Mouse (Mus musculus) left cerebral cortex, postnatal 36 days (tissue): Measurements from ENCODE around the gene Syna. TPM values are rescaled to one million over a fixed set of nuclear protein-coding genes. Genes with fewer than 3 reads are reported as not detected.

ENCODE experiments used
- DNase-seq, 2 experiments: peaks; one replicate each; pipeline ENCODE4 v3.0.0; 2021 to 2022; ENCODE audit warnings: low spot score in 2 of 2, mixed read lengths in 1 of 2
- intact Hi-C: fragments of 180-260 bp; cut with DNase I; formaldehyde crosslinking; loops from one replicate; pipeline ENCODE4 v1.15.1; 2025
- total RNA-seq, 2 experiments: library from RNA; stranded (reverse); gene quantifications; 2 replicates each; pipeline ENCODE4 v1.2.3; 2021

Syna gene
- total RNA-seq, 2 experiments from 2014 or later = 0.15 to 0.18 TPM

DNA sequence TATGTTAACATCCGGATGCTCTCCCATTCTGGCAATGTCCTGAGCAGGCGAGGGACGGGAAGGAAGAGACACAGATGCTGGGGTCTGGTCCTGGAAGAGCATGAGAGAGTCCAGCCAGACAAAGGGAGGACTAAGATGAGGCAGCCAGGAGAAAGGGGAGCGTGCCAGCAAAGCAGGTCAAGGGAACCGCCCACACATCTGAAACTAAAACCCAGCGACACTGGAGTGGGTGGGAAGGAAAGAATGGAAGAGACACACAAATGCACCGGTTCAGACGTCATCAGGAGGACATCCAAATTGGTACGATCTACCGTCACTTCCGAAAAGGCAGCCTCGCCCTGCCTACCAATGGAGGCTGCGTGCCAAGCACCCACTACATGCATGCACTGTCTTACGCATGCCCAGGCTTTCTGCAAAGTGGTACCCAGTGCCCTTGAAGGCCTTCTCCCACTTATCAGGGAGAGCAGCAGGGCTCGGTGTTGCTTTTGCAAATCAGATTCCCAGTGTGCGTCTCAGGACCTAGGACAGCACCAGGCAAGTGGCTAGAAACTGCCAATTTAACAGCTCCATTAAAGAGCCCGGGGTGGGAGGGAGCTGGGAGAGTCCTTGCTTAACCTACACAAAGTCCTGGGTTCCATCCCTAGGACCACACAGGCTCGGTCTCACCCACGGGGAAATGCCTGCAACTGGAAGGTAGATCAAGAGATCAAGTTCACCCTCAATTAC is 15.3 kb downstream of the Syna start:
- intact Hi-C loops = no loop called here
- DNase-seq = peak; percentile 59 to 74

DNA sequence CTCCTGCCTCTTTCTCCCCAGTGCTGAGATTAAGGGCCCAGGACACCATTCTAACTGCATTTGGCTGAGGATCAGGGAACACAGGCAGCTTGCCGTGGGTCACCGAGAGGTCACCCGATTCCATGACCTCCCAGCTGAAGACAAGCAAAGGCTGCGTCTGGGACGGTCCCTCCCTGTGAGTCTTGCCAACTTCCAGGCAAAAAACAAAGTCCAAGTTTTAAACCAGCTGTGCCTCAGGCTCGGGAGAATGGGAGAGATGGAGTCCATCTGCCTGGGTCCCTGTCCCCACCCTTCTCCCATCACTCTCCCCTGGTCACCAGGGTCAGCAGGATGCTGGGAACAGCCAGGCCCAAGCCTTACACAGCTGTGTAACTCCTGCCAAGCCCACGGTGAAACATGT is 18.3 kb downstream of the Syna start:
- intact Hi-C loops = no loop called here
- no peak for DNase-seq

DNA sequence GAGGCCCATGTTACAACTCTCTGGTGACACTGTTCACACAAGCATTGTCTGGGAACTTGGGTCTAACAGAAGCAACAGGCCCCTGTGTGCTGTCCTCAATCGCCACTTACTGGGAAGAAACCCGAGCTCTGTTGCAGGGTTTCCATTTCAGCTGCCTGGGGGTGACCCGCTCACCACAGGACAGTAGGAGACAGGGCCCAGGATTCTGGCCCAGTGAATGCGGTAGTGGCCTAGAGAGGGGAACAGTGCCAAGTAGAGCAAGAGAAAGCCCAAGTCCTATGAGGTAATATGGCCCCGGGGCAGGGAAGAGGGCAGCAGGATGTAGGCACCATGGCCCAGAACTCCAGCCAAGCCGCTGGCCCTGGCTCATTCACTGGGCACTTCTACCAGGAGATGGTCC is 19.1 kb downstream of the Syna start:
- intact Hi-C loops = no loop called here
- DNase-seq = no peak

DNA sequence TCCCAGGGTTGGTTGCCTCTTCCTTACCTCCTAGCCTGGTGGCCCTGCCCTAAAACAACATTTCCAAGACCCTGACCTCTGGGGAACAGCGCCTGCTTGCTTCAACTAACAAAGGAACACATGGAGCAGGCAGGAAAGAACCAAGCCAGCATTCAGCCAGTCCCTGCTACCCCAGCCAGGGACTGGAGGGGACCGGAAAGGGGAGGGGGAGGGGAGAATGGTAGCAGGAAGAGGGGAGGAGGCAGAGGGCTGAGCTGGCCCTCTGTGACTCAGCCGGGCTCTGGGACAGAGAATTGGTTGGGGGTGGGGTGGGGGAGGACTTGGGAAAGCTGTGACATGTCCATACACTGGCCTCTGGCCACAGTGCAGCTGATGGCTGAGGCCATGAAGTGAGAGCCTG is 20.1 kb downstream of the Syna start:
- DNase-seq = no peak

DNA sequence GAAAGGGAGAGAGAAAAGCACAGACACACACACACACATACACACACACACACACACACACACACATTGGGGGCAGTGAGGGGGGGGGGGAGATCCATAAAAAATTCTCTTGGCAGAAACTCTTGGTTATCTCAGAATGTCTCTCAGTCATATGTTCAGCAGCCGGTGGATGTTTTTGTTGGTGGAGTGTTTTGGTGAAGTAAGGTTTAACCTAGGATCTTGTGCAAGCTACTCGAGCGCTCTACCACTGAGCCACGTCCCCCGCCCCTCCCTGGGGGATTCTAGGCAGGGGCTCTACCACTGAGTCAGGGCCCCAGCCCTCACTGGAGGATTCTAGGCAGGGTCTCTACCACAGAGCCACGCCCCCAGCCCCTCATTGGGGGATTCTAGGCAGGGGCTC is 23.9 kb downstream of the Syna start:
- intact Hi-C loops = no loop called here
- DNase-seq = no peak

More for the DNA sequence above, 20.1 kb downstream of the Syna start:
- intact Hi-C loops = no loop called here

DNA sequence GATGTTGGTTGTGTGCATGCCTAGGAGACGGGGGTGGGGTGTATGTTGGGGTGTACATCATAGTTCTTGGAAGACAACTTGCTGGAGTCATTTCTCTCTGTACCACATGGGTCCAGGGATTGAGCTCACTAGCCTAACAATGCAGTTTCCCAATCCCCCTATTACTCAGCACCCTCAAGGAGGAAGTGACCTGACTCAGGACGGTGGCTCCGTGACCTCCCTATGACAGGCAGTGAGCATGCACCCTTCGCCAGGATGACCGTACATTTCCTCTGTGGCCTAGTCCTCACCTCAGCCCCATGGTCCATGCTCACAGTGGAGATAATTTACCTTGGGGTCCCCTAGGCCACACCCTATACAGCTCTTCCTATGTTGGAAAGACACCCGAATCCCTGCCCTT is 27.6 kb downstream of the Syna start:
- intact Hi-C loops = no loop called here
- DNase-seq = no peak

DNA sequence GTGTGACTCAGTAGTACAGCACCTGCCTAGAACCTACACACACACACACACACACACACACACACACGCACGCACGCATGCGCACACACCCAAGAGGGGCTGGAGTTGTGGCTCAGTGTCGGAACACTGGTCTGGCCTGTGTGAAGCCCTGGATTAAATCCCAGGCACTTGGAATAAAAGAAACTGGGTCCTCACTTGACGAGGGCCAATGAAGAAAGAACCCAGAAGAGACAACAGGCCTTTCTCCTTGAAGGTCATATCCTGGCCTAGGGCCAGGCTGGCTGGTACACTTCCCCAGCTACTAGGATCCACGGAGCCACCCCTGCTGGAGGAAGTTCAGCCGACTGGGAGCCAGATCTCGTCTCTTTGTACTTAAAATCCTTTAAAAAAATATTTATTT is 28.4 kb downstream of the Syna start:
- DNase-seq = no peak
- intact Hi-C loops = no loop called here

DNA sequence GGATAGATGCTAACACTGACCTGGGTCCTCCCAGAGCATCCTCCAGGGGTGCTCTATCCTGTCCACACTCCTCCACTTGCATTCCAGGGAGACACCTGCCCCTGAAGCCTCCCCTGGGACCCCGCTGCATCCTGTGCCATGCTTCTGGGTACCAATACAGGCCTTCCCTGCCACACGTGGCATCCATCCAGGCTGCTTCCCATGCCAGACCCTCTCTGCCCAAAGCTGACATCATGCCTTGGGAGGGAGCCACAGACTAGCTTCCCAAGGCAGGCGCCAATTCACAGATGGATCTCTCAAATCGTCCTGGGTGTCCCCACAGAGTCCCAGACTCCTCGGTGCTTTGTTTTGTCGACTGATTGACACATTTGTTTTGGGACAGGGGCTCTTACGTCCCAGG is 29.1 kb downstream of the Syna start:
- intact Hi-C loops = no loop called here
- DNase-seq = peak; percentile 51 to 66

DNA sequence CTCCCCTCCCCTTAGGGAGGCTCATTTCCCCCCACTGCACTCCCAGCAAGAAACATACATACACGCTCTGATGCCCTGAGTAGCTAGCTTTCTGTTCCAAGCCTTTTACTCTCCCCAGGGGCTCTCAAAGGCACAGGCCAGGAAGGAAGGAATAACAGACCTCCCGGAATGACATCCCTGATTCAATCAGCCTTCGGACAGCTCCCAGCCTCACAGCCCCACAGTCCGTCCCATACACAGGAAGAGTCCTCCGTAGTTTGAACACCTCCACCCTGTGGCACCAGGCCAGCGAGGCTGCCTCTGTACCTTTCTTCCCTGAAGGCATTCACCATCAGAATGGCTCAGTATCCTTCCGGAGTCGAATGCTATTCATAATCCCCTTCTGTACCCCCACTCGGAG is 31.5 kb downstream of the Syna start:
- DNase-seq = no peak
- intact Hi-C loops = no loop called here

DNA sequence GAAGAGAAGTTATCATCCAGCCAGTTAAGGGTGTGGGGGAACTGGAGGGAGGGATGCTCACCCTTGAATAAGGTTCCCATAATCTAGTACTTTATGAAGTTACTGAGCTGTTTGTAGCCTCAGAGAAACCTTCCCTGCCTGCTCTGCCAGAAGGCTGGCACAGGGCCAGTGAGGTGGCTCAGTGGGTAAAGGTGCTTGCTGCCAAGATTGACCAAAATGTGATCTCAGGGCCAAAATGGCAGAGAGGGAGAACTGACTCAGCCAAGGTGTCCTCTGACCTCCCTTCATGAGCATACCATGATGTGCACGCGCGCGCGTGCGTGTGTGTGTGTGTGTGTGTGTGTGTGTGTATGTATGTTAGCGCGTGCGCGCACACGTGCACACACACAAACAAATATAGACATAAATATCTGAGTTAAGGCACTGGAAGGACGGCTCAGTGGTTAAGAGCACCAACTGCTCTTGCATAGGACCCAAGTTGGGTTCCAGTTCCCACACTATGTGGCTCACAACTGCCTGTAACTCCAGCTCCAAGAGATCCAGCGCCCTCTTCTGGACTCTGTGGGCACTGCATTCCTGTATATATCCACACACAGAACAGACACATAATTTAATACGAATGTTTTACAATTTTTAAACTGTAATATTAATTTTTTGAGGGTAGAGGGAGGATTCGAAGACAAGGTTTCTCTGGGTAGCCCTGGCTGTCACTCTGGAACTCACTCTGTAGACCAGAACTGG is 33.8 kb downstream of the Syna start:
- intact Hi-C loops = no loop called here
- DNase-seq = no peak

DNA sequence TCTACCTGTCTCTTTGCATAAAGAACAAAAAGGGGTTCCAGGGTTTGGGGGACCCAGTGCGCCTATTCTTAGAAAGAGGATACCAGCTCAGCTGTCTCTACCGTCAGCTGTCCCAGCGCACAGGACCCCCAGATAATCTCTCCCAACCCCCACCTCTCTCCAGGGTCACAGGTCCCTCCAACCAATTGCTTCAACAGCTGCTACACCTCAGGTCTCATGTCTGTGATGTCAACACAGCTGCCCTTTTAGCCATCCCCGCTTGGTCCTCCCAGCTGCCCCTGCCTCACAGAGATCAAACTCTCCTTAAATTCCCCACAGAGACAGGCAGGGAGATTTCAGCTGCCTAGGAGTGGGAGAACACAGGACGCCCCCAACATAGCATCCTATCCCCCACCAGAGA is 36.2 kb downstream of the Syna start:
- DNase-seq = no peak
- intact Hi-C loops = no loop called here

DNA sequence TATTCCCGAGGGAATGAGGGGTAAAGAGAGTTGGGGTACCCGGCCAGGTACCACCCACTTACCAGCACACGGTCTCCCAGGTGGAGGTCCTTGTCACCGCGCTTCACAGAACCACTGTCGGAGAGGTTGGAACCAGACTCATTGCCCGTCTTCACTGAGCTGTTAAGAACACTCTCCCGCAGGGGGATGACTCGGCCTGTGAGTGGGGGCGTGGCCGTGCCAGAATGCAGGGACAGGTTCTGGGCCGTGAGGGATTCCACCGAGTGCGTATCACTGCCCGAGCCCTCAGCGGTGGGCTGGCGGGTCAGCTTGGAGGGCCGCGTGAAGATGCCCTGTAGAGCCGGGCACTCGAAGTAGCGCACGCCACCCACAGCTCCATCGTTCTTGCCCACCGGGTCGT is 37.4 kb downstream of the Syna start:
- DNase-seq = no peak
- intact Hi-C loops = no loop called here

DNA sequence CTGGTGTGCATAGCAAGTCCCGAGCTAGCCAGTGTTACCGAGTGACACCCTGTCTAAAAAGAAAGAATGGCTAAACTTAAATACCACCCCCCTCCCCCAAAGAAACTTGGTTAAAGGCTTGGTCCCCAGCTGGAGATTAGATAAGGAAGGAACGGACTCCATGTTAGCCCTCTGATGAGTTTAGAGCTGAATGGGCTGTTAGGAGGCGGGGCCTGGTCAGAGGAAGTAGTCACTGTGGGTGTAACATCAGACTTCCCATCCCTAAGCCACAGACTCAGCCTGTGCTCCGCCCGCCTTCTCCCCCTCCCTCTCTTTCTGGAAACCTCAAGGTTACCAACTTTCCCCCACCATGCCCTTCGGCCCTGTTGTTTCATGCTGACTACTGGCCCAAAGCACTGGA is 38.2 kb downstream of the Syna start:
- intact Hi-C loops = no loop called here

DNA sequence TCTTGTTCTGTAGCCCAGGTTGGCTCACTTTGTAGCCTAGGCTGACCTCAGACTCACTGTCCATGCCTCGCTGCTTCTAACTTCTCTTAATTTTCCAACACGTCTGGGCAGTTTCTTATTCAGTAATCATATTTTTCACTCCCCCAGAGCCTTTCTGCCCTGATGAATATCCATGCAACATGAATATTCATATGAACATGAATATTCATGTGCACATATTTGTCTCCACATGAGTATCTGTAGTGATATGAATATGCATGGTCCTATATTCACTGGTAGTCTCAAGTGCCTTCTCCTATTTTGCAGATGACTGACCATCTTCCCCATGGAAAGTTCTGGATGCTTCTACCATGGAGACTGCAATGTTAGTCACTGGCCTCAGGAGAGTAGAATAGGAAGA is 38.8 kb downstream of the Syna start:
- DNase-seq = no peak
- intact Hi-C loops = no loop called here

More for the DNA sequence above, 38.2 kb downstream of the Syna start:
- no peak for DNase-seq

DNA sequence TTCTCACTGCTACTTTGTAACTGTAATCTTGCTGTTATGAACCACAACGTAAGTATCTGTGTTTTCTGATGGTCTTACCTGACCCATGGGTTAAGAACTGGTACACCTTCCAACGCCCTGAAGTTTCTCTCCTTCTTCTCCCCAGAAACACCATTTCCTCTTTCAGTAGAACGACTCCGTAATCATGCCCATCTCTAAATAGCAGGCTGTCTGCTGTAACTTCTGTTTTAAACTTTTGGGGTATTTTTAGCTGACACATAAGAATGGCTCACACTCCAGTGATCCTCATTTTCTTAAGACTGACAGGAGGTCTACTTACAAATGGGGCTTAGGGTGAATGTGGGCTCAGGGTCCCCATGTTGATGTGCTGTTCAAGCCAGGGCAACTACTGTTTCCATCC is 39.9 kb downstream of the Syna start:
- intact Hi-C loops = no loop called here
- DNase-seq = no peak

DNA sequence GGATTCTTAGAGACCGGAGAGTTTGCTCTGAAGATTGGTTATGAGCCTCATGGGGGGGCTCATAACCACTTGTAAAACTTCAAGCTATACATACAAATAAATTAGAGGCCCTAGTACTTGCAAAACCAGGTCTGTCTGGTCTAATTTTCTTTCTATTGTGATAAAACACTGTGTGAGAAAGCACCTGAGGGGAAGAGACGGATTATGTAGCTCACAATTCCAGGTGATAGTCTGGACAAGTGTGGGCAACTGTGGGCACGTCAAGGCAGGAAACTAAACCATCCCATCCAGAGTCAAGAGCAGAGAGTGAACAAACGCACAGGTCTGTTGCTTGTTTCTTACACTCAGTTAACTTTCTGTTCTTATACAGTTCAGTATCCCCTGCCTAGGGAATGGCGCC is 40.5 kb downstream of the Syna start:
- DNase-seq = no peak
- intact Hi-C loops = no loop called here

DNA sequence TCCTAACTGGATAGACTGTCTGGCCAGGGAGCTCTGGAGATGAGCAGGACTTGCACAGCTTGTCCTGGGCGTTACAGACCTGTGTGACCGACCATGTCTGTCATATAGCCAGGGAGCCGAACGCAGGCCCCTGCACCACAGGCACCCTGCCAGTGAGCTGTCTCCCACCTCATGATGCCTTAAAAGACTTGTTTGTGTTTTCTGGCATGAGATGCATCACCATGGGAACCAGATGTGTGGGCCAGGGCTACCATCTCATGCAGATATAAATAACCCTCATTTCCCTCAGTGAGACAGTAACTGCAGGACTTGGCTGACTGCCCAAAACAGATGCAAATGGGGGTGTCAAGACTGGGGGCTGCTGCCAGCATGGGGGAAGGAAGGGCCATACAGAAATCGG is 47.9 kb downstream of the Syna start:
- intact Hi-C loops = loop anchor here (2.0 kb wide), 1 partner anchor 39 kb away; no protein-coding TSS in a partner anchor
- DNase-seq = peak in 1 of 2 experiments; percentile 69

DNA sequence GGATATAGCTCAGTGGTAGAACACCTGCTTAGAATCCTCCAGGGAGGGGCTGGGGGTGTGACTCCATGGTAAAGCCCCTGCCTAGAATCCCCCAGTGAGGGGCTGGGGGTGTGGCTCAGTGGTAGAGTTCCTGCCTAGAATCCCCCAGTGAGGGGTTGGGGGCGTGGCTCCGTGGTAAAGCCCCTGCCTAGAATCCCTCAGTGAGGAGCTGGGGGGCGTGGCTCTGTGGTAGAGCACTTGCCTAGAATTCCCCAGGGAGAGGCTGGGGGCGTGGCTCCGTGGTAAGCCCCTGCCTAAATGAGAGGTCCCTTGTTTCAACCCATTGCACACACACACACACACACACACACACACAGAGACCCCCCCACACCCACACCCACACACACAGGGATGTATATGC is 49.7 kb downstream of the Syna start:
- intact Hi-C loops = no loop called here
- no peak for DNase-seq

DNA sequence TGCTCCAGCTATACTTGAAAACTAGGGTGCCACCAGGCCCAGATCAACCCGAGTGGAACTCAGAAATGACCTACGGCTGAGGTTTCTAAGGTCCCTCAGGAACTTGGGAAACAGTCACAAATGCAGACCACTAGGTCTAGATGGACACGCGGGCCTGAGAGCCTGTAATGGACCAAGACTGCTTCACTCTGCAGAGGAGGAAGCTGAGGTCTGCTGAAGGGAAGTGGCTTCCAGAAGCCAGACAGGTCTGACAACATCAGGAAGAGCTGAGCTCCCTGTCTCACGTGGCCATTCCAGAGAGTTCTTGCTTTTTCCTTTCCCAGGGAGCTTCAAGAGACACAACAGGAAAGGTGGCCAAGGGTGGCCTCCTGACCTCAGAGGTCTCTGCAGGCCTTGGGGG is 51.0 kb downstream of the Syna start:
- no peak for DNase-seq
- intact Hi-C loops = no loop called here
